Mouse (Mus musculus): Measurements from ENCODE around the gene Filip1.

- TF ChIP-seq CTCF (IDR thresholded peaks at IDR 0.05; ENCODE audit: control insufficient read depth, insufficient read depth, insufficient read length) = no peak
- TF ChIP-seq USF1 (IDR thresholded peaks at IDR 0.05; ENCODE audit: low read depth) = no peak
- no peak for TF ChIP-seq MAX (IDR thresholded peaks at IDR 0.05)
Measured at GRCm38 (mm10) chr9:80037997-80038383, 25.3 kb upstream of the Filip1 start.

All from C2C12 (cell line).